Mouse (Mus musculus): Measurements from ENCODE around the gene Ank2.

- TF ChIP-seq EP300 (IDR thresholded peaks at IDR 0.05) (no peak), CTCF (IDR thresholded peaks at IDR 0.05) (no peak)
Observed at GRCm38 (mm10) chr3:127222086-127222485, 277.1 kb downstream of the Ank2 start.

All from lung, postnatal 0 days (tissue).